Mouse (Mus musculus): ENCODE data around the gene Camsap3. TPM values are rescaled to one million over a fixed set of nuclear protein-coding genes. Genes with fewer than 3 reads are reported as not detected.
A peak's percentile ranks its signal among the peaks of the same experiment; 100 is the strongest.

Gene Camsap3
- polyA plus RNA-seq, 1 experiment from 2014 or later: 10.9 TPM

DNA sequence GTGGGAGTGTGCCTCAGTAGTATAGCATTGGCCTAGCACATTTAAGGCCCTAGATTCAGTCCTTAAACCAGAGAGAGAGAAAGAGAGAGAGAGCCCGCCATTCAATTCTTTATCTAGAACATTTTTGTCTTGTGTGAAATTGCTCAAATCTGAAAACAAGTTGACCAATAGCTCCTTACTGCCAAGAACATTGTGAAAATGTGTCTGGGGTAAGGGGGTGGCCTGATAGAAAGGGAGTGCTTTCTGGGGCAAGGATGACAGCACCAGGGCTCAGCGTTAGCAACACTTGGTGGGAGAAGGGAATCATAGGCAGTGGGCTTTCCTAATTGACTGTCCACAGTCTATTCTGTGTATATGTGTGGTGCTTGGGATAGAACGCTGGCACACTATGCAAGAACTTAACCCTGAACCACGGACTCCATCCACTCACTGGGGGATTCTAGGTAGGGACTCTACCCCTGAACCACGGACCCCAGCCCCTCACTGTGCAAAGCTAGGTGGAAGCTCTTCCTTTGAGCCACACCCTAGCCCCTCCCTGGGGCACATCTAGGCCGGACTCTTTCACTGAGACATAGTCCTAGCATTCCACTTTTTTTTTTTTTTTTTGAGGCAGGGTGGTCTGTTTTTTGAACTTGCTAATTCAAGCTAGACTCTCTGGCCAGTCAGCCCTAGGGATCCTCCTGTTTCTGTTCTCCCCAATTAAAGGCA is 59.9 kb downstream of the Camsap3 start:
- peaks cover 5% of the 10 kb centered on the region; the same call in 1 of the 2 replicates for H3K4me1 ChIP-seq
- no peaks in the 10 kb centered on the region for H3K36me3 ChIP-seq (replicated peaks)
- no peak overlapping the region for H3K4me3 ChIP-seq
- no peaks in the 10 kb centered on the region for H3K9me3 ChIP-seq
- no peak for DNase-seq (ENCODE audit: low spot score)
- no peak overlapping the region for H3K27ac ChIP-seq (replicated peaks)
- no peaks in the 10 kb centered on the region for H3K27me3 ChIP-seq (replicated peaks; ENCODE audit: low read depth, poor library complexity, severe bottlenecking)
- WGBS: 82% methylated on average over 6 of the region's 6 CpGs

DNA sequence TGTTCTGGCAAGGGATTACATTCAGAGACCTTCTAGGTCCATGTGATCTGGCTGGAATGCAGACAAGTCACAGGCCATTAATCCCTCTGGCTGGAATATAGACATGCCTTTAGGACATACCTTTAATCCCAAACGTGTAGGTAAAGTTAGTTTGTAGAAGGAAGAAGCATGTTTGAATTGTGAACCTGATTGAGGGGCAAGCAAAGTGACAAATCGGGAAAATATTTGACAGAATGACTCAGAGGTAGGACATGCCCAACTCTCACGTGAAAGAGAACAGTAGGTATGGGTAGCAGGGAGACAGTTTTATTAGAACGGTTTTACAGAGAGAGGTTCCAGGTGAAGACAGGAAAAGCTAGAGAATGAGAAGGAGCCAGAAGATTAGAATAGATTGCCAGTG is 60.5 kb downstream of the Camsap3 start:
- H3K9me3 ChIP-seq: no peaks in the 10 kb centered on the region
- no peak overlapping the region for H3K27ac ChIP-seq (replicated peaks)
- H3K36me3 ChIP-seq (replicated peaks): no peaks in the 10 kb centered on the region
- peaks cover 5% of the 10 kb centered on the region; the same call in 1 of the 2 replicates for H3K4me1 ChIP-seq
- WGBS: 80% methylated on average over 4 of the region's 4 CpGs
- DNase-seq (ENCODE audit: low spot score): no peak
- H3K27me3 ChIP-seq (replicated peaks; ENCODE audit: low read depth, poor library complexity, severe bottlenecking): no peaks in the 10 kb centered on the region
- no peak overlapping the region for H3K4me3 ChIP-seq

GRCm38 (mm10) chr8:3648268-3648667 is 61.2 kb downstream of the Camsap3 start:
- H3K4me1 ChIP-seq: peaks cover 5% of the 10 kb centered on the region; the same call in 1 of the 2 replicates
- H3K36me3 ChIP-seq (replicated peaks): no peaks in the 10 kb centered on the region
- no peaks in the 10 kb centered on the region for H3K27me3 ChIP-seq (replicated peaks; ENCODE audit: low read depth, poor library complexity, severe bottlenecking)
- no peak for DNase-seq (ENCODE audit: low spot score)
- no peak overlapping the region for H3K4me3 ChIP-seq
- no peak overlapping the region for H3K27ac ChIP-seq (replicated peaks)
- H3K9me3 ChIP-seq: no peaks in the 10 kb centered on the region
- WGBS: 76% methylated on average over 2 of the region's 2 CpGs

- no peaks in the 10 kb centered on the region for H3K36me3 ChIP-seq (replicated peaks)
- H3K9me3 ChIP-seq: no peaks in the 10 kb centered on the region
- H3K27ac ChIP-seq (replicated peaks): no peak overlapping the region; the same call in 1 of the 2 replicates
- no peak overlapping the region for H3K4me3 ChIP-seq
- DNase-seq (ENCODE audit: low spot score): no peak
- 42% methylated on average over 1 of the region's 1 CpGs for WGBS
- no peaks in the 10 kb centered on the region for H3K27me3 ChIP-seq (replicated peaks; ENCODE audit: low read depth, poor library complexity, severe bottlenecking)
- peaks cover 5% of the 10 kb centered on the region; the same call in 1 of the 2 replicates for H3K4me1 ChIP-seq
Measured at GRCm38 (mm10) chr8:3648990-3649389, 61.9 kb downstream of the Camsap3 start.

DNA sequence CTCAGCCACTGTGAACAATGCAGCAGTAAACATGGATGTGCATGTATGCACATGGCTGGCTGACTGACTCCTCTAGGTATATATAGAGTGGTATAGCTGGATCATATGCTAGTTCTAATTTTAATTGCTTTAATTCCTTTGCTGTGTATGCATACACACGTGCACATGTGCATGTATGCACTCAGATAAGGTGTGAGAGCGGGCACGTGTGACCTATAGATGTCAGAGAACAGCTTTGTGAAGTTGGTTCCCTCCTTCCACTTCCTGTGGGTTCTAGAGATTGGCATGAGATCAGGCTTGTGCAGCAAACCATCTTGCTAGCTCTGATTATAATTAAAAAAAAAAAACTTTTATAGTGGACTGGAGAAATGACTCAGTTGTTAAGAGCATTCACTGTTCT is 65.8 kb downstream of the Camsap3 start:
- DNase-seq (ENCODE audit: low spot score): no peak
- Histone ChIP-seq H3K4me3 (no peak overlapping the region), H3K36me3 (replicated peaks) (no peaks in the 10 kb centered on the region), H3K4me1 (peaks cover 17% of the 10 kb centered on the region), H3K27ac (replicated peaks) (no peak overlapping the region), H3K9me3 (no peaks in the 10 kb centered on the region), H3K27me3 (replicated peaks; ENCODE audit: low read depth, poor library complexity, severe bottlenecking) (no peaks in the 10 kb centered on the region)
- WGBS: 63% methylated on average over 3 of the region's 3 CpGs

- no peak for DNase-seq (ENCODE audit: low spot score)
- Histone ChIP-seq H3K4me1 (peaks cover 13% of the 10 kb centered on the region), H3K36me3 (replicated peaks) (no peaks in the 10 kb centered on the region), H3K4me3 (no peak overlapping the region), H3K9me3 (no peaks in the 10 kb centered on the region), H3K27ac (replicated peaks) (no peak overlapping the region), H3K27me3 (replicated peaks; ENCODE audit: low read depth, poor library complexity, severe bottlenecking) (no peaks in the 10 kb centered on the region)
- WGBS: 76% methylated on average over 11 of the region's 11 CpGs
Measured at GRCm38 (mm10) chr8:3654726-3655508, 67.8 kb downstream of the Camsap3 start.

- H3K9me3 ChIP-seq: no peaks in the 10 kb centered on the region
- H3K27ac ChIP-seq (replicated peaks): no peak within 1 kb of the TSS
- 76% methylated on average over 3 of the region's 3 CpGs for WGBS
- peaks cover 13% of the 10 kb centered on the region for H3K4me1 ChIP-seq
- H3K36me3 ChIP-seq (replicated peaks): no peaks in the 10 kb centered on the region
- no peak within 1 kb of the TSS for H3K4me3 ChIP-seq
- DNase-seq (ENCODE audit: low spot score): no peak
- H3K27me3 ChIP-seq (replicated peaks; ENCODE audit: low read depth, poor library complexity, severe bottlenecking): no peaks in the 10 kb centered on the region
Measured at GRCm38 (mm10) chr8:3655526-3655925, 68.4 kb downstream of the Camsap3 start, which contains the start of gene Retn. TSS of gene Retn (plus strand) at chr8:3655770.

- H3K9me3 ChIP-seq: no peaks in the 10 kb centered on the region
- DNase-seq (ENCODE audit: low spot score): peak; percentile 62
- H3K36me3 ChIP-seq (replicated peaks): no peaks in the 10 kb centered on the region
- WGBS: 25% methylated on average over 7 of the region's 7 CpGs
- H3K27me3 ChIP-seq (replicated peaks; ENCODE audit: low read depth, poor library complexity, severe bottlenecking): no peaks in the 10 kb centered on the region
- peaks cover 13% of the 10 kb centered on the region for H3K4me1 ChIP-seq
- H3K4me3 ChIP-seq: peak overlapping the region; percentile 36
- no peak overlapping the region for H3K27ac ChIP-seq (replicated peaks)
Measured at GRCm38 (mm10) chr8:3656725-3657381, 69.8 kb downstream of the Camsap3 start.

Other genes starting within 250 kb of the Camsap3 start
- gene A430078G23Rik, start 233.9 kb upstream of the Camsap3 start, polyA plus RNA-seq (2016; fragmentation: Nextera tagmentation; extraction: Ambion mirVana): 0.14 TPM in 1 of 2 replicates, not detected in the other
- 9.5 and 9.6 TPM in 2 replicates for gene Arhgef18, start 194.3 kb upstream of the Camsap3 start, polyA plus RNA-seq (2016; fragmentation: Nextera tagmentation; extraction: Ambion mirVana)
- gene Pex11g, start 119.6 kb upstream of the Camsap3 start, polyA plus RNA-seq (2016; fragmentation: Nextera tagmentation; extraction: Ambion mirVana): 4.1 and 4.8 TPM in 2 replicates
- gene Tex45, start 116.4 kb upstream of the Camsap3 start, polyA plus RNA-seq (2016; fragmentation: Nextera tagmentation; extraction: Ambion mirVana): 0.10 TPM in 1 of 2 replicates, not detected in the other
- gene Zfp358, start 94.2 kb upstream of the Camsap3 start, polyA plus RNA-seq (2016; fragmentation: Nextera tagmentation; extraction: Ambion mirVana): 68.4 and 70.8 TPM in 2 replicates
- gene Mcoln1, start 86.8 kb upstream of the Camsap3 start, polyA plus RNA-seq (2016; fragmentation: Nextera tagmentation; extraction: Ambion mirVana): 63.2 and 65.0 TPM in 2 replicates
- gene Pnpla6, start 71.9 kb upstream of the Camsap3 start, polyA plus RNA-seq (2016; fragmentation: Nextera tagmentation; extraction: Ambion mirVana): 20.7 and 24.8 TPM in 2 replicates
- 6.8 and 7.1 TPM in 2 replicates for gene C330021F23Rik, start 19.3 kb upstream of the Camsap3 start, polyA plus RNA-seq (2016; fragmentation: Nextera tagmentation; extraction: Ambion mirVana)
- gene Xab2, start 34.0 kb downstream of the Camsap3 start, polyA plus RNA-seq (2016; fragmentation: Nextera tagmentation; extraction: Ambion mirVana): 75.5 and 77.6 TPM in 2 replicates
- 85.2 and 88.9 TPM in 2 replicates for gene Pet100, start 34.3 kb downstream of the Camsap3 start, polyA plus RNA-seq (2016; fragmentation: Nextera tagmentation; extraction: Ambion mirVana)
- 1.1 and 1.7 TPM in 2 replicates for gene Pcp2, start 38.3 kb downstream of the Camsap3 start, polyA plus RNA-seq (2016; fragmentation: Nextera tagmentation; extraction: Ambion mirVana)
- 41.9 and 42.0 TPM in 2 replicates for gene Stxbp2, start 43.7 kb downstream of the Camsap3 start, polyA plus RNA-seq (2016; fragmentation: Nextera tagmentation; extraction: Ambion mirVana)
- 0.24 and 0.39 TPM in 2 replicates for gene Retn, start 68.5 kb downstream of the Camsap3 start, polyA plus RNA-seq (2016; fragmentation: Nextera tagmentation; extraction: Ambion mirVana)
- gene Mcemp1, start 78.5 kb downstream of the Camsap3 start, polyA plus RNA-seq (2016; fragmentation: Nextera tagmentation; extraction: Ambion mirVana): 0.12 TPM in 1 of 2 replicates, not detected in the other
- 7.3 and 8.2 TPM in 2 replicates for gene Fcor, start 85.1 kb downstream of the Camsap3 start, polyA plus RNA-seq (2016; fragmentation: Nextera tagmentation; extraction: Ambion mirVana)
- 44.6 and 46.8 TPM in 2 replicates for gene Trappc5, start 89.0 kb downstream of the Camsap3 start, polyA plus RNA-seq (2016; fragmentation: Nextera tagmentation; extraction: Ambion mirVana)
- 0.32 and 0.36 TPM in 2 replicates for gene Fcer2a, start 106.9 kb downstream of the Camsap3 start, polyA plus RNA-seq (2016; fragmentation: Nextera tagmentation; extraction: Ambion mirVana)
- gene Clec4g, start 133.4 kb downstream of the Camsap3 start, polyA plus RNA-seq (2016; fragmentation: Nextera tagmentation; extraction: Ambion mirVana): 0.16 and 0.20 TPM in 2 replicates
- gene Cd209a, start 161.7 kb downstream of the Camsap3 start, polyA plus RNA-seq (2016; fragmentation: Nextera tagmentation; extraction: Ambion mirVana): not detected in 2 replicates